Mouse (Mus musculus) megakaryocyte-erythroid progenitor cell, adult 5-6 weeks (primary cell): ENCODE results near the gene 3110009E18Rik. TPM values are rescaled to one million over a fixed set of nuclear protein-coding genes. Genes with fewer than 3 reads are reported as not detected.

Experiments used
- ATAC-seq: replicated peaks from 2 replicates; pipeline ENCODE4 v1.8.0; 2016; ENCODE audit warnings: mild to moderate bottlenecking, inconsistent platforms; ENCODE audit not compliant: severe bottlenecking, poor library complexity, low FRiP score, low TSS enrichment
- total RNA-seq, 2 experiments: library from RNA; stranded (forward) in 1 of 2; stranded (reverse) in 1 of 2; fragments of 200-1000, 215-1000 nt in 1 of 2; fragments of >200 nt in 1 of 2; fragmentation: Nextera tagmentation in 1 of 2; gene quantifications; 2 replicates each; pipeline ENCODE4 v1.2.3; 2014 to 2017

3110009E18Rik gene
- total RNA-seq, 2 experiments from 2014 or later = 1.7 to 9.2 TPM

- no peak for ATAC-seq
Observed at GRCm38 (mm10) chr1:120186655-120187054, 65.7 kb downstream of the 3110009E18Rik start.

DNA sequence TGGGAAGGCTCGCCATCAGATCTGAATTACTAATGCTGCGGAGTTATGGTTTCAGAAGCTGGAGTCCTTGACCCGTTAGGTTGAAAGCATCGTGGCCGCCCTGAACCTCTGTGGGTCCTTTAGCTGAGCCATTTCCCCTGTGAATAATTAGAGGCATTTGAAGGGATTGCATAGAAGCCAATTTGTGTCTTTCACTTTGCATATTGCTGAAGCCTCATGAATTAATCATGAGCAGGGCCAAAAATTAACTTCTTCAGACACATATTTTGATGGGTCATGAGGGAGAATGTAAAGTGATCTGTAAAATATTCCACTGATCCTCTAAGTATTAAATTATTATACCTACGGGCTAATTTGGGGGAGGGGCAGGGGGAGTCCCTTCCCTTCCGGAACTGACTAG lies 66.1 kb downstream of the 3110009E18Rik start:
- no peak for ATAC-seq

DNA sequence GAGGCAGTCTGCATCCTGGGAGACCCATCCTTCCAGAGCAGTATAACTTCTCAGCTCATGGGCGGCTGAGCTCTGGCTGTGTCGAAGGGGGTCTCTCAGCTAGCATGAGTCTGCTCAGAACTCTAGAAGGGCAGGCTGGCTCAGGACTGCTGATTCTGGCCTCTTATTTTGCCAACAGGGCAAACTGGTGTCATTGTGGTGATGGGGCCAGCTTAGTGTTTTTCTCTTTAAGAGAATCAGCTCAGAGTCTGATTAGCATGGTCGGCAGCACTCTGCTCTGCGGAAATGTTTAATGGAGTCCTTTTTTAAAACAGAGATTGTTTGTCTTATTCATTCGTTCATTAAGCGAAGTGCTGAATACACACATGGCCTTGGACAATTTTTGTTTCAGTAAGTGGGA lies 68.2 kb downstream of the 3110009E18Rik start:
- ATAC-seq = no peak

GRCm38 (mm10) chr1:120190300-120190699 lies 69.3 kb downstream of the 3110009E18Rik start:
- no peak for ATAC-seq

DNA sequence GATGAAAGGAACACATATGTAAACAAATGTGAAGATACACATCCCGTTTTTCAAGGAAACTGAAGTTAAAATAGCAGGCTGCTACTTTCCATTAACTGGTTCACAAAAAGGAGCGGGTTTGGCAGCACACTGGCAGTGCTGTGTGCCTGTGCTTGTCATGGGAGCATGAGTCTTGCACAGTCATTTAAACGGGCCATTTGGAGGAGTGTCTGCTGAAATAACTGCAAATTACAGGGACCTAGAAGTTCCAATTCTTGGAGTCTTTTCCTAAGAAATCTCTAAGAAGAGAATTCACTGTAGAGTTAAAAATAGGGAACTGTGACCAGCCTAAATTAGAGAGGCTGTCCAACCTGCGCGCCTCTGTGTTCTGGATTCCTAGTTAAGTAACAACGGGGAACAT lies 70.0 kb downstream of the 3110009E18Rik start:
- ATAC-seq = no peak

- no peak for ATAC-seq
Observed at GRCm38 (mm10) chr1:120192321-120192720, 71.3 kb downstream of the 3110009E18Rik start.

GRCm38 (mm10) chr1:120193586-120193985 lies 72.6 kb downstream of the 3110009E18Rik start:
- no peak for ATAC-seq

DNA sequence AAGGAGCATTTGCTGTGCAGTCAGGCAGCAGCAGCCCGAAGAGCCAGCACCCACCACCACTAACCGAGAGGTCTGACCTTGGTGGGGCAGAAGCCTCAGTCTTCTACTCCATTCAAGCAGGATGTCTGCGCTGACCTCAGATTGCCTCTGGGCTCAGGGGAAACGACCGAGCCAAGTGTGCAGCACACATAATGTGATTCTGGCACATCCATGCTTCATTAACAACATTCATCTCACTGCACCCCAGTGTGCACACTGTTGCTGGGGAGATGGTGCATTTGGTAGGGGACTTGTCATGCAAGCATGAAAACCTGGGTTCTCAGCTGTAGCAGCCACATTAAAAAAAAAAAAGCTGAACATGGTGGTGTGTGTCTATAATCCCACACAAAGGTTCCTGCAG lies 75.0 kb downstream of the 3110009E18Rik start:
- ATAC-seq = no peak

- ATAC-seq = no peak; the same call in 1 of the 2 replicates
Observed at GRCm38 (mm10) chr1:120196724-120197123, 75.7 kb downstream of the 3110009E18Rik start.

- peak; percentile 87 for ATAC-seq
Observed at GRCm38 (mm10) chr1:120197189-120197588, 76.2 kb downstream of the 3110009E18Rik start.

GRCm38 (mm10) chr1:120198151-120198550 lies 77.2 kb downstream of the 3110009E18Rik start:
- ATAC-seq = no peak

DNA sequence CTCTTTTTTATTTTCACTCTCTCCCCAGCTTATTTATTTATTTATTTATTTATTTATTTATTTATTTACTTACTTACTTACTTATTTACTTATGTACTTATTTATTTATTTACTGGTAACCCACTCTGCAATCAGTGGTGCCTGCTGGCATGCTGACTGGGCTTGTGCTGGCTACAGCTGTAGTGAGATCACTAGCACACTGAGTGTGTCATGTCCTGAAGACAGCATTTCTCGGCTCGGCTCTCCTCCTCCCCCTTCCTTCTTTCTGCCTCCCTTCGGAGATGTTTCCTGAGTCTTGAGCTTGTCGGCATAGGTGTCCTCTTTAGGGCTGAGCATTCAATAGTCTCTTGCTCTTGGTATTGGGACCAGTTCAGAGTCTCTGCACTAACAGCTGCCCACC lies 78.0 kb downstream of the 3110009E18Rik start:
- no peak for ATAC-seq

GRCm38 (mm10) chr1:120202542-120202941 lies 81.6 kb downstream of the 3110009E18Rik start:
- ATAC-seq = no peak

DNA sequence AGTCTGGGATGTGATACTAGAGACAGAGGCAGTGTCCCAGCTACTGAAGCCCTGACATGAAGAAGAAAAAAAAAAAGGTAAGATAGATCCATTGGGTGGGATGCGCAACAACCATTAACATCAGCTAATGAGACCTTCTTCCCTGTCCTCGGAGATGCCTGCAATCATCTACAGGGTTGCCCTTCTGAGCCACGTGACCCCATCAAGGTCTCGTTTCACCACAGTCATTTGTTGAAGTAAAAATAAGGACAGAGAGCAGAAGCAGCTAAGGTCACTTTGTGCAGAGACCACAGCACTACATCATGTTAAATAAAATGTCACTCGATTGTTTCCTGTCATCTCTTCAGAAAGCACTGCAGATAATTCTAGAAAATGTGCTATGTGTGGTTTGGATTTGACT lies 82.8 kb downstream of the 3110009E18Rik start:
- no peak for ATAC-seq

GRCm38 (mm10) chr1:120204834-120205233 lies 83.8 kb downstream of the 3110009E18Rik start:
- no peak for ATAC-seq

DNA sequence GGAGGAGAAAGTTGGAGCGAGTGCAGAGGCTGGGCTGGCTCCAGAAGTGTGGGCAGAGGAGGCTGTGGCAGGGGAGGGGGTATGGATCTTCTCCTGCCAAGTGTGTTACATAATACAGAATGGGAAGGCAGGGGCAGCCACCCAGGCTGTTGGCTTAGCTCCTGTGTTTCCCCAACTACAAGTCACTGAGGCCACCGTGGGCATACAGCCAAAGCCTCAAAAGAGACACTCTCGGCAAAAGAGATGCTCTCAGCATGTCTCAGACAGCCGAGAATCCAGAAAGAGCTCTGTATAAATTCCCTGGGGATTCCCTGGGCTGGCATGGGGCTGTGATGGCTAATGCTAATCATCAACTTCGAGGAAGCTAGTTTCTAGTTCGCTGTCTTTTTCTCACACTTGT lies 86.6 kb downstream of the 3110009E18Rik start:
- no peak for ATAC-seq

- no peak for ATAC-seq
Observed at GRCm38 (mm10) chr1:120208502-120209230, 87.7 kb downstream of the 3110009E18Rik start.

- ATAC-seq = no peak
Observed at GRCm38 (mm10) chr1:120220841-120221240, 99.9 kb downstream of the 3110009E18Rik start.

DNA sequence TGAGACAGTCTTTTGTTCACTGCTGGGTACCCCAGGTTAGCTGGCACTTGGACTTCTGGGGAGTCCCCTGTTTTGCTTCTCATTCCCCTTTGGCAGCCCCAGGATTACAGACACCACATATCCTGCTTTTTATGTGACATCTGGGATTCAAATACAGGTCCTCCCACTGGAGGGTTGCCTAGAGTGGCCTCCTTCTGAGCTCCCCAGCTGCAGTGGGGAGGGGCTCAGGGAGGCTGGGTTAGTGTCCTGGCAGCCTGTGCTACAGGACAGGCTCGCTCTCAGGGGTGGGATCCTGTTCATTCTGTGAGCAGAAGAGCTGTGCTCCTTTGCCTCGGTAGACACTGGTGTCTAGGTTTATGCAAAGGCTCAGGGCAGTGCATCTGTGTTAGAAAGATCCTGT lies 100.3 kb downstream of the 3110009E18Rik start:
- ATAC-seq = no peak

DNA sequence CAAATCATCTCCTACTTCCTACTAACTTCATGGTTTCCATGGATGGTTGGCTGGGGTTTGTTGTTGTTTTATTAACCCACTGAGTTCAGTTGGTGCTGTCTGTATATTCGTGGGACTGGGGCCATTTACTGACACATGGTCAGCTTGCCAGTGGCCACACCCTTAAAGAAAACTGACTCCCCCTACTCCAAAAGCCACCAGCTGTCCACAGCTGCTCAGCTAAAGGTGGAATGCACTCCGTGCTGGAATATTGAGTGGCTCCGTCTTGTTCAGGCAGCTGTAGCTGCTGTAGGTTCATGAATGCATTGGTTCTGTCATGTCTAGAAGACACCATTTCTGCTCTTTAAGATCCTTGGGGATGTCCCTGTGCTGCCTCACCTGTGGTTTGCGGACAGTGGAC lies 102.6 kb downstream of the 3110009E18Rik start:
- ATAC-seq = no peak

DNA sequence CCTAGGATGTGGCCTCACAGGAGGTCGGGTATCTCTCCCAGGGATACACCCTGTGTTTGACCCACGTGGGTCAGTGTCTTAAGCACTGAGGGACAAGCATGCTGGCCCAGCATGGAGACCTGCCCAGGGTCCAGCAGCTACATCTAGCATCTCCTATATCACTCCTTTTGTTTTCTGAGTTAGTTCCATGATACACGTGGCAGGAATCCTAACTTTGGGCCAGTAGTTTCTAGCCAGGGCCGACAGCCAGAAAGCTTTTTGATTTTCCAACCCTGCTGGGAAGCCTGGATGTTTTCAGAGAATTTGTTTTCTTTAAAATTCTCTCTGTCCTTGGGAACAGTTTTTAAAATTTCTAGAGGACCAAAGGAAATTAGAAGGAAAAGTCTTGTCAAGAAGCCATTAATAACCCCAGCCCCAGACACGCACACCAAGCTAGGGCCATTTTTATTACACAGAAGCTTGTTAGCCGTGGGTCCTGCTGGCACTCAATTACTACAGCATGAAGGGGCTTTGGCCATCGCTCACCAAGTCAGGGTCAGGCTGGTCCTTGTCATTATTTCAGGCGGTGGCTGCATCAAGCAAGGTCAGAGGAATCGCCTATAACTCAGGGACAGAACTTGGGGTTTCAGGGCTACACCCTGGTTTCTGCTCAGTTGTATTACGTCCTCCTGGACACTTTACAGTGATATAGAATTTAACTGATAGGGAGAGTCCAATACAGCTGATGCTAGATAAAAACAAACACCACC lies 108.9 kb downstream of the 3110009E18Rik start:
- ATAC-seq = no peak
